Mouse (Mus musculus) bone marrow macrophage, adult 2 months (primary cell): Measurements from ENCODE around the gene C730034F03Rik. TPM values are rescaled to one million over a fixed set of nuclear protein-coding genes. Genes with fewer than 3 reads are reported as not detected.

ENCODE experiments used
- H3K27ac ChIP-seq: 2 replicates; pipeline ENCODE4 v1.5.1; 2012; ENCODE audit warnings: low read depth, low read length; ENCODE audit not compliant: insufficient read depth
- H3K4me1 ChIP-seq: 2 replicates; pipeline ENCODE4 v1.6.1; 2012; ENCODE audit warnings: low read length; ENCODE audit not compliant: control insufficient read depth, insufficient read depth
- H3K4me3 ChIP-seq: 2 replicates; pipeline ENCODE4 v1.5.1; 2012; ENCODE audit warnings: mild to moderate bottlenecking, low read length, moderate library complexity; ENCODE audit not compliant: insufficient read depth
- CTCF ChIP-seq: IDR thresholded peaks from 2 replicates; pipeline ENCODE4 v1.5.1; 2012; ENCODE audit warnings: low read depth, mild to moderate bottlenecking, low read length, moderate library complexity
- POLR2A ChIP-seq: IDR thresholded peaks from 2 replicates; pipeline ENCODE4 v1.6.1; 2012; ENCODE audit warnings: mild to moderate bottlenecking, low read depth, low read length, borderline replicate concordance
- polyA plus RNA-seq: library from polyadenylated mRNA; stranded (reverse); fragments of >200 nt; gene quantifications from 2 replicates; pipeline ENCODE4 v1.2.4, GENCODE M21; 2012; ENCODE audit not compliant: missing spikeins, insufficient read depth, insufficient read length

The C730034F03Rik gene
- polyA plus RNA-seq, 1 experiment: 0.72 TPM

DNA sequence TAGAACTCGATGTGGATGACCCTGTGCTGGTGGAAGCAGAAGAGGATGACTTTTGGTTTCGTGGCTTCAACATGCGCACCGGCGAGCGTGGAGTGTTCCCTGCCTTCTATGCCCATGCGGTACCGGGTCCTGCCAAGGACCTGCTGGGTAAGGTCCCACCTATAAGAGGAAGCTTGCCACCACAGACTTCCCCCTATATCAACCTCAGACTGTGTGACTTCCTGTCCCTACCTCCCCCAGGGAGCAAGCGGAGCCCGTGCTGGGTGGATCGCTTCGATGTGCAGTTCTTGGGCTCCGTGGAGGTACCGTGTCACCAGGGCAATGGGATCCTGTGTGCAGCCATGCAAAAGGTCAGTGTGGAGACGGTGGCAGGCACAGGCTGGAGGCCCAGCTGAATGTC lies 29.6 kb downstream of the C730034F03Rik start:
- no peak overlapping the region for H3K4me3 ChIP-seq
- no peaks in the 10 kb centered on the region for H3K4me1 ChIP-seq
- H3K27ac ChIP-seq: no peak overlapping the region
- TF ChIP-seq CTCF (no peak), POLR2A (no peak)

DNA sequence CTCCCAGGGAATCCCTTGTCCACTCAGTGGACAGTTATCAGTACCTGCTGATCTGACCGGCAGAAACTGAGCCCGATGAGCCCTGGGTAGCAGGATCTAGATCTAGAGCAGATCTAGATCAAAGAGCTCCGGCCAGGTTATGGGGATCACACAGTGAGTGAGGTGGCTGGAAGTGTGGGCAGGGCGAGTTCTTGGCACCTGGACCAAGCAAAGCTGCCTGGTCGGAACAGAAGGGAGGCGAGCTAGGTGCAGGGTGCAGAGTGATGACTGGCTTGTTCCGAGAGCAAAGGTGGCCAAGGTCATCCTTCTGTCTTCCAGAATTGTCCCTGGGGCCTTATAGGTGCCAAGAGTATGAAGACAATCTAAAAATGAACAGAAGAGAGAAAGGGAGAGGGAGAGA lies 30.4 kb downstream of the C730034F03Rik start:
- Histone ChIP-seq H3K27ac (no peak overlapping the region), H3K4me1 (no peaks in the 10 kb centered on the region), H3K4me3 (no peak overlapping the region)
- TF ChIP-seq CTCF (no peak), POLR2A (no peak)

DNA sequence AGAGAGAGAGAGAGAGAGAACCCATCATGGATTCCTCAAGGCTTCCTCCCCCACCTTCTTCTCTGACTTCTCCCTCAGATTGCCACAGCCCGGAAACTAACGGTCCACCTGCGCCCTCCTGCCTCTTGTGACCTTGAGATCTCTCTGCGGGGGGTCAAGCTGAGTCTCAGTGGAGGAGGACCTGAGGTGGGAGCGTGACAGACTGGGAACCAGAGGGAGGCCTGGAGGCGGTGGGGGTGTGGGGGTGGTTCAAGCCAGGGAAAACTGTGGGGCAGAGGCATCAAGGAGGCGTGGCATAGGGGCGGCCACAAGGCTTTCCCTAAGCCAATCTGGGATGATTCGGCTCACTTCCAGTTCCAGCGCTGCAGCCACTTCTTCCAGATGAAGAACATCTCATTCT lies 30.9 kb downstream of the C730034F03Rik start:
- no peak for TF ChIP-seq CTCF
- no peak for TF ChIP-seq POLR2A
- Histone ChIP-seq H3K27ac (no peak overlapping the region), H3K4me1 (no peaks in the 10 kb centered on the region), H3K4me3 (no peak overlapping the region)

DNA sequence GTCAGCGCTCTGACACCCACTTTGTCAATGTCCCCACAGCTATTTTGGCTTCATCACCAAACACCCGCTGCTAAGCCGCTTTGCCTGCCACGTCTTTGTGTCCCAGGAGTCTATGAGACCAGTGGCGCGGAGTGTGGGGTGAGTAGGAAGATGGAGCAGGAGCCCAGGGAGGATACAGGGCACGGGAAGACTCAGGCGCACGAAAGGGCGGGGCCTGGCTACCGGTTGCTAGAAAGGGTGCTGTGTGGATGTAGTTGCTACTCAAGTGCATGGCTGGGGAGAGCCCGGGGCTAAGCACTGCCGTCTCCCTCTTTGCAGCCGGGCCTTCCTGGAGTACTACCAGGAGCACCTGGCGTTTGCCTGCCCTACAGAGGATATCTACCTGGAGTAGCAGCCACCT lies 31.9 kb downstream of the C730034F03Rik start:
- Histone ChIP-seq H3K4me1 (no peaks in the 10 kb centered on the region), H3K4me3 (no peak overlapping the region), H3K27ac (no peak overlapping the region)
- TF ChIP-seq CTCF: no peak
- TF ChIP-seq POLR2A: no peak

DNA sequence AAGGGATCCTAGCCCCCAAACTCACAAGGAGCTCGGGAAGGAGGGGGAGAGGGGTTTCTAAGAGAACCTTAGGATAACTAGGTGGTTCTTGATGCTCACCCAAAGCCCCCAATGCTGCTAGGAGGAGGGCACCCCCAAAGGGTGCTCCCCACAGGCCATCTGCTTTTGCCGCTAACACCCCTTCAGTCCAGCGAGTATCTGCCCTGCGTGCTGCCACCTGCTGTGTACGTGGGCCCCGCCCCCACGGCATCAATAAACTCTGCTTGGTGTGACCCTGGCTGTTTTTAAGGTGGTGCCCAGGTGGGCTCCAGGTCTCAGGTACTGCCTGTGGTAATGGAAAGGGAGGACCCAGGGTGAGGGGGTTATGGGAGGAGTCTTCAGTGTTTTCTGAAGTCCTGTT lies 32.8 kb downstream of the C730034F03Rik start:
- Histone ChIP-seq H3K4me1 (no peaks in the 10 kb centered on the region), H3K27ac (no peak overlapping the region), H3K4me3 (no peak overlapping the region)
- TF ChIP-seq CTCF: no peak
- TF ChIP-seq POLR2A: no peak

DNA sequence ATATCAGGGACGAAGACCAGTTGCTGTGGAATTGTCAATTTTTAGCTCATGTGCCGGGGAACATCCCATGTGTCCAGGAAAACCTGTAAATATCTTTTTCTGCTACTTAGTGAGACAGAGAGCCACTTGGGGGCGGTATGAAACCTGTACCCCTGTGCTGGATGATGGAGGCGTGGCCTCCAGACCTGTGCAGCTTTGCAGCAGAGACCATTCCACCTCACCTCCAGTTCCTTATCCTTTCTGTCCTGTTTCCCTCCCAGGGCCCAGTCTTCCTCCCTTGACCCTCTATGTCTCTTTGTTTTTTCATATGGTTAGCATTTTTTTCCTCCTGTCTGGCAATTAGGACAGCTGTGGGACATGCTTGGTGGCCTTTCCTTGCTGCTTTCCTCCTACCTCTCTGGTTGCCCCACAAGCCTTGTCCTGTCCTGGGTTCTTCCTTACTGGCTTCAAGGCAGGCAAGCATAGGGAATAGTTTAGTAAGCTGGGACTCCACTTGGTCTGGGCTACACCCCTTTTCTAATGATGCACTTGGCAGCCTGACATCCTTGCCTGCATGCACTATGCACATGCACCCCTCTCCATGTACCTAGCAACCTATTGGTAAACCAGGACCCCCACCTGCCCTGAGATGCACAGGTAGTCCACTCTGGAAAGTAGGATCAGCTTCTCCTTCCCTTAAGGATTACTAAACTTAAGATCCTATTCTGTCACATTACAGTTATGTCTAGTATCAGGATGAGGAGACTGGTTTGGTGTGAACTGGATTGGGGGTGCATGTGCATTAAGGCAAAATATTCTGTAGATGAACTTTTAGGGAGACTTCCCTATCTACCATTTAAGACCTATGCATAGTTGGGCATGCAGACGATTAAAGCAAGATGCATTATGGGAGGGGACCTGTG lies 34.2 kb downstream of the C730034F03Rik start:
- no peak overlapping the region for H3K27ac ChIP-seq
- no peak overlapping the region for H3K4me3 ChIP-seq
- TF ChIP-seq POLR2A (no peak), CTCF (no peak)
- no peaks in the 10 kb centered on the region for H3K4me1 ChIP-seq

DNA sequence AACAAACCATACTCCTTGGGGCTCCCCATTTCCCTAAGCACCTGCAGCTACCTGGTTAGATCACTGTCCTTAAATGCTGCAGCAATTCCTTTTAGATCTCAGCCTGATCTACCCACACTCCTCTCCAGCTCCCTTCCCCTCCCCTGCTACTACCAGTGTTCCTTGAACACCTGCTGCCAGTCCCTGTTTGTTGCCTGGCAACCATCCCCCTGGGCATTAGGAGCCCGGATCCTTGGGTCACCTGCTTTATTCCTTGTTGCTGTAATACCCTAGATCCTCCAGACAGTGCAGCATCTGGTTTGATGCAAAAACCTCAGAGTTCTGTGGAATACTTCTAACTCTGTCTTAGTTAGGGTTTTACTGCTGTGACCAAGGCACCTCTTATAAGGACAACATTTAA lies 35.7 kb downstream of the C730034F03Rik start:
- TF ChIP-seq POLR2A (no peak), CTCF (no peak)
- Histone ChIP-seq H3K27ac (no peak overlapping the region), H3K4me1 (no peaks in the 10 kb centered on the region), H3K4me3 (no peak overlapping the region)

DNA sequence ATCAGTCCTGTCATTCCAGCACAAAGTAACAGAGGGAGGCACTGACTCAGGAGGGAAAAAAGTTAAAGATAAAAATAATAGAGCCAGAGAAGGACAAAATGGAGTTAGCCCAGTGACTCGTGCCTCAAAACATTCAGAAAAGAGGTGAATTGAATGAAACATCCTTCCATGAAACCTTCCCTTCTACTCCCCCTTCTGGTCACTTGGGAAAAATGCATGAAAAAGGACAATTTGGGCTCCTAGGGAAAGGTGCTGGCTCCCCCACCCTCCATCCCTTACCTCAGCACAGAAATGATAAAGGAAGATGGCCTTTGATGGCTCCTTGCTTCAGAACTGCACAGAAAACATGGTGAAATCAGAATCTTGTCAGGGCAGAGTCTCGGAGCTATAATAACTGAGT lies 39.2 kb downstream of the C730034F03Rik start:
- Histone ChIP-seq H3K4me1 (no peaks in the 10 kb centered on the region), H3K27ac (no peak overlapping the region), H3K4me3 (no peak overlapping the region)
- no peak for TF ChIP-seq CTCF
- no peak for TF ChIP-seq POLR2A

DNA sequence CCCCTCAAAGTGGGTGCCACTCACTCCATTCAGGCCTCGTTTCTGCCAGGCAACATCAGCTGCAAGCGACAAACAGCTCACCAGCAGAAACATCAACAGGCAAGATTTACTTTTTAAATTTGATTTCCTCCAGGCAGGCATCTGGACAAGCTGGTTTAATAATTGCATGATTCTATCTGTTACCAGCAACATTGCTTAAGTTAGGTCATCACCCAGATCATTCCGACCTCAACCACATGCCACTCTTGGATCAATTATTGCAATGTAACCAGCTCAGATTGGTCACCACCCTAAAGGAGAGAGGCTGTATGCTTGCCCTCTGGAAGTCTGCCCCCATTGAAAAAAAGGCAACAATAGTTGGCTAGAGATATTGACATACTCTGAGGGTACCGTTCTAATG lies 42.1 kb downstream of the C730034F03Rik start:
- Histone ChIP-seq H3K27ac (no peak overlapping the region), H3K4me3 (no peak overlapping the region), H3K4me1 (peaks cover 3% of the 10 kb centered on the region)
- no peak for TF ChIP-seq CTCF
- no peak for TF ChIP-seq POLR2A

DNA sequence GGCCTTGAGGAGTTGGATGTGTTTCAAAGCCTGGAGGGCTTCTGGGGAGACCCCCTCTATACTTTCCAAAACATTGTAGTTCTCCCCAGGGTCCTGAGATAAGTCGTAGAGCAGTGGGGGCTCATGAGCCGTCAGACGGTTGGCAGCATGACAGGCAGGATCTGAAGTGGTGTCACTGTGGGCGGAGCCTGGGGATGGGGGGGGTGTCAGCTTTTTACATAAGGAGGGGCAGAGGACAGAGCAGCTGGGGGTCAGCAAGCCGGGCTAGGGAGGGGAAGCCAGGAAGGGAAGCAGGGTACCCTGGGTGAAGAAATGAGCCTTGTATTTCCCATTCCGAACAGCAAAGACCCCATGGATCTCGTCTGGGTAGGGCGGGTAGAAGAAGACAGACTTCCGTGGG lies 44.0 kb downstream of the C730034F03Rik start:
- H3K4me1 ChIP-seq: peaks cover 9% of the 10 kb centered on the region
- TF ChIP-seq POLR2A (no peak), CTCF (no peak)
- H3K27ac ChIP-seq: no peak overlapping the region
- H3K4me3 ChIP-seq: no peak overlapping the region

DNA sequence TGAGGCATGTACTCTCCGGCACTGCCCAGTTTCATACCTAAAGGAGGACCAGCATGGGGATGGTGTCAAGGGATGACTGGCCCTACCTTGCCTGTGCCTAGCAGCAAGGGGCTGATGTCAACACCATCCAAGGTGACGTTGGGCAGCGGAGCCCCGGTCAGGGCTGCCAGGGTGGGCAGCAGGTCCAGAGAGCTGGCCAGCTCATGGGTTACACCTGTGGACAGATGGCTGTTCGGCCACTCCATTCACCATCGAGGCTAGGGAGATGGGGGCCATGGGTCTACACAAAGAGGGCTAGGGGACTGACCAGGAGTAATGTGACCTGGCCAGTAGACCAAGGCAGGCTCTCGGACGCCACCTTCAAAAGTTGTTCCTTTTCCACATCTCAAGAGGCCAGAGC lies 44.5 kb downstream of the C730034F03Rik start:
- Histone ChIP-seq H3K4me3 (no peak overlapping the region), H3K4me1 (peaks cover 11% of the 10 kb centered on the region), H3K27ac (no peak overlapping the region)
- TF ChIP-seq CTCF (no peak), POLR2A (no peak)
